Mouse (Mus musculus) embryo, embryonic 11 days (tissue): Measurements from ENCODE around the gene Pip4k2a.

ENCODE experiments used
- DNase-seq: peaks from one replicate; pipeline ENCODE4 v3.0.0-alpha.2; 2015

Gene Pip4k2a

GRCm38 (mm10) chr2:18979046-18979445 lies 18.9 kb downstream of the Pip4k2a start:
- DNase-seq = no peak

GRCm38 (mm10) chr2:18977201-18977805 lies 20.6 kb downstream of the Pip4k2a start:
- no peak for DNase-seq

GRCm38 (mm10) chr2:18976175-18976574 lies 21.8 kb downstream of the Pip4k2a start:
- no peak for DNase-seq

- DNase-seq = no peak
Observed at GRCm38 (mm10) chr2:18974882-18975645, 22.9 kb downstream of the Pip4k2a start.

GRCm38 (mm10) chr2:18971564-18971963 lies 26.4 kb downstream of the Pip4k2a start:
- no peak for DNase-seq

- no peak for DNase-seq
Observed at GRCm38 (mm10) chr2:18970461-18970860, 27.5 kb downstream of the Pip4k2a start.

- DNase-seq = no peak
Observed at GRCm38 (mm10) chr2:18969066-18969681, 28.8 kb downstream of the Pip4k2a start.

GRCm38 (mm10) chr2:18967451-18968063 lies 30.4 kb downstream of the Pip4k2a start:
- DNase-seq = no peak

- no peak for DNase-seq
Observed at GRCm38 (mm10) chr2:18966566-18966965, 31.4 kb downstream of the Pip4k2a start.

GRCm38 (mm10) chr2:18965950-18966349 lies 32.0 kb downstream of the Pip4k2a start:
- no peak for DNase-seq

GRCm38 (mm10) chr2:18965108-18965507 lies 32.8 kb downstream of the Pip4k2a start:
- no peak for DNase-seq

GRCm38 (mm10) chr2:18963286-18964040 lies 34.5 kb downstream of the Pip4k2a start:
- no peak for DNase-seq

GRCm38 (mm10) chr2:18962502-18962901 lies 35.4 kb downstream of the Pip4k2a start:
- DNase-seq = no peak

- peak; percentile 52 for DNase-seq
Observed at GRCm38 (mm10) chr2:18960376-18960973, 37.5 kb downstream of the Pip4k2a start.

- no peak for DNase-seq
Observed at GRCm38 (mm10) chr2:18959558-18959957, 38.4 kb downstream of the Pip4k2a start.

- DNase-seq = no peak
Observed at GRCm38 (mm10) chr2:18959008-18959407, 38.9 kb downstream of the Pip4k2a start.

GRCm38 (mm10) chr2:18958501-18958900 lies 39.4 kb downstream of the Pip4k2a start:
- no peak for DNase-seq

- DNase-seq = no peak
Observed at GRCm38 (mm10) chr2:18958044-18958443, 39.9 kb downstream of the Pip4k2a start.

- DNase-seq = no peak
Observed at GRCm38 (mm10) chr2:18957459-18957858, 40.5 kb downstream of the Pip4k2a start.

- DNase-seq = no peak
Observed at GRCm38 (mm10) chr2:18956945-18957344, 41.0 kb downstream of the Pip4k2a start.

GRCm38 (mm10) chr2:18956424-18956823 lies 41.5 kb downstream of the Pip4k2a start:
- no peak for DNase-seq

GRCm38 (mm10) chr2:18955671-18956070 lies 42.3 kb downstream of the Pip4k2a start:
- no peak for DNase-seq
